Comparison of ENCODE assay signal across 23 mouse cellular contexts in genomic region chr3:61225054-61225453, GRCm38 (mm10).
DNase-seq lines count a peak whose midpoint lies in the region; ATAC-seq and TF ChIP-seq lines count a peak whose summit lies in the region.
"Had no signal": no experiment of that assay in that cellular context is flagged by ENCODE, and none has a peak within 500 bp of the region (broad histone marks: within the 10 kb centered on the region; RNA-seq: fewer than 3 reads in every experiment).

No protein-coding gene starts in this region.

- H3K27ac ChIP-seq in forebrain, embryonic 12.5 days = no peak overlapping the region
- H3K27ac ChIP-seq: embryonic facial prominence, embryonic 15.5 days; heart, embryonic 10.5 days; hindbrain, embryonic 14.5 days; intestine, embryonic 15.5 days had no signal

- ATAC-seq in granulocyte monocyte progenitor cell, adult 5-6 weeks (replicated peaks; ENCODE audit: poor library complexity, severe bottlenecking) = peak; percentile 97
- ATAC-seq in forebrain, embryonic 12.5 days (ENCODE audit: low FRiP score) = no peak
- ATAC-seq: forebrain, embryonic 16.5 days; intestine, embryonic 15.5 days had no signal

- DNase-seq in 3T3-L1 (ENCODE audit: low read depth, low spot score) = peak; percentile 26
- peak; percentile 61 for DNase-seq in Muller cell, postnatal 12 days (ENCODE audit: inconsistent ontology term)
- DNase-seq in layer of hippocampus, adult 8-10 months (ENCODE audit: low spot score in 2 of 2) = no peak
- no peak for DNase-seq in retina, postnatal 1 day
- DNase-seq: adrenal gland, postnatal 14 days; cerebellum, adult 11-12 months; cerebellum, adult 9-10 months; cerebellum, postnatal 25 days; gastrocnemius, postnatal 10 days; heart, adult 11 months; heart, postnatal 10 days; heart, postnatal 4 days; kidney, adult 18-20 months had no signal

- H3K4me3 ChIP-seq in myocyte = no peak overlapping the region
- no peak overlapping the region for H3K4me3 ChIP-seq in forebrain, embryonic 12.5 days (replicated peaks)
- H3K4me3 ChIP-seq: embryonic facial prominence, embryonic 15.5 days; erythroblast, embryonic 14.5 days; heart, embryonic 10.5 days; intestine, embryonic 15.5 days had no signal

- H3K27me3 ChIP-seq in myocyte (ENCODE audit: control insufficient read depth, insufficient read depth, insufficient read length) = no peaks in the 10 kb centered on the region
- no peaks in the 10 kb centered on the region for H3K27me3 ChIP-seq in forebrain, embryonic 12.5 days
- H3K27me3 ChIP-seq: CH12.LX; embryonic facial prominence, embryonic 15.5 days; intestine, embryonic 15.5 days had no signal

- no peaks in the 10 kb centered on the region for H3K36me3 ChIP-seq in myocyte (ENCODE audit: control insufficient read depth, insufficient read depth)
- H3K36me3 ChIP-seq in forebrain, embryonic 12.5 days (replicated peaks) = no peaks in the 10 kb centered on the region
- H3K36me3 ChIP-seq: embryonic facial prominence, embryonic 15.5 days; heart, embryonic 10.5 days; intestine, embryonic 15.5 days had no signal

- H3K79me2 ChIP-seq in myocyte (ENCODE audit: control insufficient read depth, insufficient read depth) = no peaks in the 10 kb centered on the region

- H3ac ChIP-seq in myocyte (ENCODE audit: control insufficient read depth, insufficient read length) = no peak overlapping the region

- H3K9ac ChIP-seq in forebrain, embryonic 12.5 days = no peak overlapping the region
- H3K9ac ChIP-seq: embryonic facial prominence, embryonic 15.5 days; hindbrain, embryonic 14.5 days; intestine, embryonic 15.5 days had no signal

- no peak for TF ChIP-seq POLR2A in myocyte (IDR thresholded peaks at IDR 0.05; ENCODE audit: insufficient read length, low read depth)

- H3K9me3 ChIP-seq in forebrain, embryonic 12.5 days = no peaks in the 10 kb centered on the region
- H3K9me3 ChIP-seq: embryonic facial prominence, embryonic 15.5 days; heart, embryonic 10.5 days; intestine, embryonic 15.5 days had no signal

- no peak overlapping the region for H3K4me2 ChIP-seq in myocyte (ENCODE audit: low read depth)
- H3K4me2 ChIP-seq in forebrain, embryonic 12.5 days = no peak overlapping the region
- H3K4me2 ChIP-seq: embryonic facial prominence, embryonic 15.5 days; hindbrain, embryonic 14.5 days; intestine, embryonic 15.5 days had no signal

- H3K4me1 ChIP-seq in forebrain, embryonic 12.5 days = no peaks in the 10 kb centered on the region
- H3K4me1 ChIP-seq: embryonic facial prominence, embryonic 15.5 days; heart, embryonic 10.5 days; intestine, embryonic 15.5 days had no signal

TF ChIP-seq in myocyte, 11 proteins besides CTCF, POLR2A, EP300 and RAD21:
- TF ChIP-seq MYOD1 (IDR thresholded peaks at IDR 0.05; ENCODE audit: control insufficient read depth in 1 of 3, insufficient read length in 2 of 3, low read depth in 2 of 3) (no peak), CEBPB (IDR thresholded peaks at IDR 0.05; ENCODE audit: insufficient read depth, poor library complexity, severe bottlenecking) (0 out of 2 replicates have a peak, but pooled peaks have one; percentile 44)

Comparison
In these comparisons a context has a peak if more than half of its experiments do, and no peak if none do; other contexts are left out.
1. DNase-seq: peak in 3T3-L1 (single experiment) and Muller cell, postnatal 12 days (single experiment); none in layer of hippocampus, adult 8-10 months (0 of 2) and retina, postnatal 1 day (single experiment).